Mouse (Mus musculus): Measurements from ENCODE around the gene Cish. TPM values are rescaled to one million over a fixed set of nuclear protein-coding genes. Genes with fewer than 3 reads are reported as not detected.

The Cish gene
- polyA plus RNA-seq, 1 experiment from 2014 or later, result 26.2 TPM

- ATAC-seq (replicated peaks; ENCODE audit: low FRiP score, low read depth) (no peak), DNase-seq (ENCODE audit: low spot score) (no peak)
- Histone ChIP-seq H3K4me1 (replicated peaks; ENCODE audit: insufficient read depth, low read length) (peaks cover 8% of the 10 kb centered on the region), H3K9me3 (replicated peaks; ENCODE audit: low read length) (no peaks in the 10 kb centered on the region), H3K36me3 (ENCODE audit: insufficient read depth, low read length) (peaks cover 23% of the 10 kb centered on the region; the same call in 1 of the 2 replicates), H3K9ac (ENCODE audit: low read depth, low read length) (peak overlapping the region; percentile 49; the same call in 1 of the 2 replicates), H3K27me3 (ENCODE audit: insufficient read depth, low read length) (no peaks in the 10 kb centered on the region), H3K4me2 (ENCODE audit: low read length) (peak overlapping the region; percentile 86), H3K27ac (peak overlapping the region; percentile 43; the same call in 1 of the 2 replicates), H3K4me3 (replicated peaks; ENCODE audit: low read depth, low read length) (0 out of 2 replicates have a peak overlapping the region, but pooled peaks have one; percentile 12)
- peak; percentile 6; the same call in 1 of the 2 replicates for TF ChIP-seq CTCF (IDR thresholded peaks at IDR 0.05; ENCODE audit: low read depth)
- WGBS, result 82% methylated on average over 6 of the region's 6 CpGs
Measured at GRCm38 (mm10) chr9:107298876-107299275, 3.0 kb downstream of the Cish start.

DNA sequence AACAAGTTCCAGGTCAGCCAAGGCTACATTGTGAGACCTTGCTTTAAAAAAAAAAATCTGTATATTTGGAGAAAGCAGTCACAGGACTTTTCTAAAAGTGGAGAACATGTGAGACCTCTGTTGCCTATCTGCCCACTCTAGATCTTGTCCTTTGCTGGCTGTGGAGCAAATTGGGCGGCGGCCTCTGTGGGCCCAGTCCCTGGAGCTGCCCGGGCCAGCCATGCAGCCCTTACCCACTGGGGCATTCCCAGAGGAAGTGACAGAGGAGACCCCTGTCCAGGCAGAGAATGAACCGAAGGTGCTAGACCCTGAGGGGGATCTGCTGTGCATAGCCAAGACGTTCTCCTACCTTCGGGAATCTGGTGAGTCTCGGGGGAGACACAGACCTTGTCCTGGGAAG lies 4.0 kb downstream of the Cish start:
- Histone ChIP-seq H3K27ac (no peak overlapping the region), H3K27me3 (ENCODE audit: insufficient read depth, low read length) (no peaks in the 10 kb centered on the region), H3K36me3 (ENCODE audit: insufficient read depth, low read length) (peaks cover 23% of the 10 kb centered on the region; the same call in 1 of the 2 replicates), H3K4me1 (replicated peaks; ENCODE audit: insufficient read depth, low read length) (peaks cover 8% of the 10 kb centered on the region), H3K9me3 (replicated peaks; ENCODE audit: low read length) (no peaks in the 10 kb centered on the region), H3K9ac (ENCODE audit: low read depth, low read length) (no peak overlapping the region), H3K4me2 (ENCODE audit: low read length) (peak overlapping the region; percentile 18; the same call in 1 of the 2 replicates), H3K4me3 (replicated peaks; ENCODE audit: low read depth, low read length) (no peak overlapping the region)
- DNase-seq (ENCODE audit: low spot score), result no peak
- WGBS, result 83% methylated on average over 7 of the region's 7 CpGs
- ATAC-seq (replicated peaks; ENCODE audit: low FRiP score, low read depth), result no peak
- TF ChIP-seq CTCF (IDR thresholded peaks at IDR 0.05; ENCODE audit: low read depth), result no peak

DNA sequence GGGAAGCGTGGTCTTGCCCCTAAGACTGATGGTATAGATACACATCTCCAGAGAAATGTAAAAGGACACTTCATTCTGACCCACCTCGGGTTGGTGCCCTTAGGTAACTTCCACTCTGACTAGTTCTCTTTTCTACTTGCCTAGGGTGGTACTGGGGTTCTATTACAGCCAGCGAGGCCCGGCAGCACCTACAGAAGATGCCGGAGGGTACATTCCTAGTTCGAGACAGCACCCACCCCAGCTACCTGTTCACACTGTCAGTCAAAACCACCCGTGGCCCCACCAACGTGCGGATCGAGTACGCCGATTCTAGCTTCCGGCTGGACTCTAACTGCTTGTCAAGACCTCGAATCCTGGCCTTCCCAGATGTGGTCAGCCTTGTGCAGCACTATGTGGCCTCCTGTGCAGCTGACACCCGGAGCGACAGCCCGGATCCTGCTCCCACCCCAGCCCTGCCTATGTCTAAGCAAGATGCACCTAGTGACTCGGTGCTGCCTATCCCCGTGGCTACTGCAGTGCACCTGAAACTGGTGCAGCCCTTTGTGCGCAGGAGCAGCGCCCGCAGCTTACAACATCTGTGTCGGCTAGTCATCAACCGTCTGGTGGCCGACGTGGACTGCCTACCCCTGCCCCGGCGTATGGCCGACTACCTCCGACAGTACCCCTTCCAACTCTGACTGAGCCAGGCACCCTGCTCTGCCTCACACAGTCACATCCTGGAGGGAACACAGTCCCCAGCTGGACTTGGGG lies 4.6 kb downstream of the Cish start:
- WGBS, result 93% methylated on average over 30 of the region's 30 CpGs
- no peak overlapping the region for H3K27ac ChIP-seq
- H3K4me2 ChIP-seq (ENCODE audit: low read length), result no peak overlapping the region
- TF ChIP-seq CTCF (IDR thresholded peaks at IDR 0.05; ENCODE audit: low read depth), result no peak
- H3K9me3 ChIP-seq (replicated peaks; ENCODE audit: low read length), result no peaks in the 10 kb centered on the region
- DNase-seq (ENCODE audit: low spot score), result no peak
- no peak overlapping the region for H3K4me3 ChIP-seq (replicated peaks; ENCODE audit: low read depth, low read length)
- H3K27me3 ChIP-seq (ENCODE audit: insufficient read depth, low read length), result no peaks in the 10 kb centered on the region
- no peak for ATAC-seq (replicated peaks; ENCODE audit: low FRiP score, low read depth)
- H3K4me1 ChIP-seq (replicated peaks; ENCODE audit: insufficient read depth, low read length), result peaks cover 13% of the 10 kb centered on the region
- peaks cover 23% of the 10 kb centered on the region; the same call in 1 of the 2 replicates for H3K36me3 ChIP-seq (ENCODE audit: insufficient read depth, low read length)
- no peak overlapping the region for H3K9ac ChIP-seq (ENCODE audit: low read depth, low read length)

DNA sequence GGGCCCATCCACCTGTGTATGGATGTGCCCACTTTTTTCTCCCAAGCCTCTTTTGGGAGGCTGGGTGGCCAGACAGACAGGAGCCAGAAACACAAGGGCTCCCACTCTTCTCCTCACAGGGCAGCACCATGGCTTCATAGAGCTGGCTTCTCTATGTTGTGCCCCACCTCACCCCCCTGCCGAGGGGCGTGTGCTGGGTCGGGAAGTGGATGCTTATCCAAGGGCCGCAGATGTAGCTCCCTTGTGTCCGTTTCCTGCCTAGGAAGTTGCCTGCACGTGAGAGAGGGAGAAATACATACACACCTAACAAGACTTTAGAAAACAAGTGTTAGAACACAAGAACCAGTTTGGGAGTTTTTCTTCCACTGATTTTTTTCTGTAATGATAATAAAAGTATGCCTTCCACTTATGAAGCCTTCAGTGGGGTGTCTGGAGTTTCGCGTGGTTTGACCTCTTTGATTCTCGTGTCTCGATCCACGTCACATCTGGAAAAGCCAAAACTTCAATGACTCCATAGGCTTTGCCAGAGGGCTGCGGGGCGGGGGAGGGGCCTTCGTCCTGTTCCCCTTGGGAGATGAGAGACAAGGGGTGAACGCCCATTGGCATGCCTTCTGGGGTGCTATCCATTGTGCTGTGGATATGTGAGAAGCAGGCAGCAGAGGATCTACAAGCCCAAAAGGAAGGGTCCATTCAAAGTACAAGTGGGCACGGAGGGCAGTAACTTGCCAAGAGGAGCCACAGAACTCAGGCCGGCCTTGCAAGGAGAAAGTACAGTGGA lies 5.9 kb downstream of the Cish start:
- 0 out of 2 replicates have a peak overlapping the region, but pooled peaks have one; percentile 5 for H3K27ac ChIP-seq
- ATAC-seq (replicated peaks; ENCODE audit: low FRiP score, low read depth) (no peak), DNase-seq (ENCODE audit: low spot score) (no peak)
- H3K27me3 ChIP-seq (ENCODE audit: insufficient read depth, low read length), result no peaks in the 10 kb centered on the region
- 78% methylated on average over 17 of the region's 17 CpGs for WGBS
- H3K9me3 ChIP-seq (replicated peaks; ENCODE audit: low read length), result no peaks in the 10 kb centered on the region
- TF ChIP-seq CTCF (IDR thresholded peaks at IDR 0.05; ENCODE audit: low read depth), result no peak
- no peak overlapping the region for H3K9ac ChIP-seq (ENCODE audit: low read depth, low read length)
- H3K4me2 ChIP-seq (ENCODE audit: low read length), result no peak overlapping the region
- H3K4me1 ChIP-seq (replicated peaks; ENCODE audit: insufficient read depth, low read length), result peaks cover 17% of the 10 kb centered on the region
- H3K36me3 ChIP-seq (ENCODE audit: insufficient read depth, low read length), result peaks cover 23% of the 10 kb centered on the region; the same call in 1 of the 2 replicates
- H3K4me3 ChIP-seq (replicated peaks; ENCODE audit: low read depth, low read length), result no peak overlapping the region

GRCm38 (mm10) chr9:107302592-107302991 lies 6.8 kb downstream of the Cish start:
- Histone ChIP-seq H3K4me3 (replicated peaks; ENCODE audit: low read depth, low read length) (no peak overlapping the region), H3K27ac (no peak overlapping the region), H3K4me2 (ENCODE audit: low read length) (no peak overlapping the region), H3K9me3 (replicated peaks; ENCODE audit: low read length) (no peaks in the 10 kb centered on the region), H3K9ac (ENCODE audit: low read depth, low read length) (no peak overlapping the region), H3K4me1 (replicated peaks; ENCODE audit: insufficient read depth, low read length) (peaks cover 23% of the 10 kb centered on the region), H3K36me3 (ENCODE audit: insufficient read depth, low read length) (peaks cover 23% of the 10 kb centered on the region; the same call in 1 of the 2 replicates), H3K27me3 (ENCODE audit: insufficient read depth, low read length) (no peaks in the 10 kb centered on the region)
- WGBS, result 68% methylated on average over 7 of the region's 7 CpGs
- DNase-seq (ENCODE audit: low spot score) (no peak), ATAC-seq (replicated peaks; ENCODE audit: low FRiP score, low read depth) (no peak)
- no peak for TF ChIP-seq CTCF (IDR thresholded peaks at IDR 0.05; ENCODE audit: low read depth)

- Histone ChIP-seq H3K36me3 (ENCODE audit: insufficient read depth, low read length) (peaks cover 23% of the 10 kb centered on the region; the same call in 1 of the 2 replicates), H3K4me2 (ENCODE audit: low read length) (no peak overlapping the region), H3K9me3 (replicated peaks; ENCODE audit: low read length) (no peaks in the 10 kb centered on the region), H3K4me3 (replicated peaks; ENCODE audit: low read depth, low read length) (no peak overlapping the region), H3K9ac (ENCODE audit: low read depth, low read length) (no peak overlapping the region), H3K27me3 (ENCODE audit: insufficient read depth, low read length) (no peaks in the 10 kb centered on the region), H3K27ac (no peak overlapping the region), H3K4me1 (replicated peaks; ENCODE audit: insufficient read depth, low read length) (peaks cover 30% of the 10 kb centered on the region)
- no peak for TF ChIP-seq CTCF (IDR thresholded peaks at IDR 0.05; ENCODE audit: low read depth)
- DNase-seq (ENCODE audit: low spot score) (no peak), ATAC-seq (replicated peaks; ENCODE audit: low FRiP score, low read depth) (no peak)
- 75% methylated on average over 9 of the region's 9 CpGs for WGBS
Measured at GRCm38 (mm10) chr9:107303121-107303820, 7.4 kb downstream of the Cish start.

Data from kidney, postnatal 0 days (tissue).